Mouse (Mus musculus): ENCODE results near the gene Zdhhc19.
A peak's percentile ranks its signal among the peaks of the same experiment; 100 is the strongest.

Gene Zdhhc19

GRCm38 (mm10) chr16:32551346-32551747 lies 55.3 kb downstream of the Zdhhc19 start:
- no peak for DNase-seq (ENCODE audit: low spot score in 2 of 2)

GRCm38 (mm10) chr16:32555588-32555987 lies 59.5 kb downstream of the Zdhhc19 start:
- DNase-seq (ENCODE audit: low spot score in 2 of 2), result no peak

GRCm38 (mm10) chr16:32559493-32559892 lies 63.4 kb downstream of the Zdhhc19 start:
- no peak for DNase-seq (ENCODE audit: low spot score in 2 of 2)

GRCm38 (mm10) chr16:32563056-32563793 lies 67.2 kb downstream of the Zdhhc19 start:
- no peak for DNase-seq (ENCODE audit: low spot score in 2 of 2)

GRCm38 (mm10) chr16:32567282-32567681 lies 71.2 kb downstream of the Zdhhc19 start:
- no peak for DNase-seq (ENCODE audit: low spot score in 2 of 2)

- no peak for DNase-seq (ENCODE audit: low spot score in 2 of 2)
Observed at GRCm38 (mm10) chr16:32568401-32568800, 72.3 kb downstream of the Zdhhc19 start.

- DNase-seq (ENCODE audit: low spot score in 2 of 2), result no peak
Observed at GRCm38 (mm10) chr16:32570042-32570441, 74.0 kb downstream of the Zdhhc19 start.

GRCm38 (mm10) chr16:32572528-32572927 lies 76.5 kb downstream of the Zdhhc19 start:
- no peak for DNase-seq (ENCODE audit: low spot score in 2 of 2)

- DNase-seq (ENCODE audit: low spot score in 2 of 2), result no peak
Observed at GRCm38 (mm10) chr16:32586482-32586881, 90.4 kb downstream of the Zdhhc19 start.

- no peak for DNase-seq (ENCODE audit: low spot score in 2 of 2)
Observed at GRCm38 (mm10) chr16:32588568-32588967, 92.5 kb downstream of the Zdhhc19 start.

GRCm38 (mm10) chr16:32591521-32591920 lies 95.5 kb downstream of the Zdhhc19 start:
- DNase-seq (ENCODE audit: low spot score in 2 of 2), result no peak

- DNase-seq (ENCODE audit: low spot score in 2 of 2), result no peak
Observed at GRCm38 (mm10) chr16:32593283-32593805, 97.3 kb downstream of the Zdhhc19 start.

- DNase-seq (ENCODE audit: low spot score in 2 of 2), result no peak
Observed at GRCm38 (mm10) chr16:32593916-32594315, 97.9 kb downstream of the Zdhhc19 start.

- no peak for DNase-seq (ENCODE audit: low spot score in 2 of 2)
Observed at GRCm38 (mm10) chr16:32594701-32595100, 98.6 kb downstream of the Zdhhc19 start.

GRCm38 (mm10) chr16:32595142-32595855 lies 99.2 kb downstream of the Zdhhc19 start:
- DNase-seq (ENCODE audit: low spot score in 2 of 2), result no peak

- DNase-seq (ENCODE audit: low spot score in 2 of 2), result no peak
Observed at GRCm38 (mm10) chr16:32597909-32598381, 101.9 kb downstream of the Zdhhc19 start.

GRCm38 (mm10) chr16:32599151-32599550 lies 103.1 kb downstream of the Zdhhc19 start:
- no peak for DNase-seq (ENCODE audit: low spot score in 2 of 2)

GRCm38 (mm10) chr16:32602193-32602685 lies 106.2 kb downstream of the Zdhhc19 start:
- DNase-seq (ENCODE audit: low spot score in 2 of 2), result no peak

- no peak for DNase-seq (ENCODE audit: low spot score in 2 of 2)
Observed at GRCm38 (mm10) chr16:32607562-32608343, 111.7 kb downstream of the Zdhhc19 start.

GRCm38 (mm10) chr16:32608344-32608711 lies 112.3 kb downstream of the Zdhhc19 start:
- no peak for DNase-seq (ENCODE audit: low spot score in 2 of 2)

GRCm38 (mm10) chr16:32608712-32609400 lies 112.8 kb downstream of the Zdhhc19 start, which contains the start of gene Tfrc:
TSS of gene Tfrc (plus strand) at chr16:32608920.
- DNase-seq (ENCODE audit: low spot score in 2 of 2), result peak; percentile 92 to 93

Data from urinary bladder, postnatal 4 days (tissue).